ENCODE assay signal across 18 mouse cellular contexts in genomic region chr7:119379935-119380334, GRCm38 (mm10).
A peak's percentile ranks its signal among the peaks of the same experiment; 100 is the strongest.
DNase-seq lines count a peak whose midpoint lies in the region; ATAC-seq and TF ChIP-seq lines count a peak whose summit lies in the region.
"Had no signal": no experiment of that assay in that cellular context is flagged by ENCODE, and none has a peak within 500 bp of the region (broad histone marks: within the 10 kb centered on the region; RNA-seq: fewer than 3 reads in every experiment).

No protein-coding gene starts in this region.

- no peak overlapping the region for H3K9ac ChIP-seq in forebrain, embryonic 12.5 days
- H3K9ac ChIP-seq in forebrain, embryonic 11.5 days (ENCODE audit: low read length) = no peak overlapping the region
- no peak overlapping the region for H3K9ac ChIP-seq in hindbrain, embryonic 11.5 days (ENCODE audit: low read depth, low read length)
- H3K9ac ChIP-seq in midbrain, postnatal 0 days (replicated peaks; ENCODE audit: low read length, poor library complexity, severe bottlenecking) = no peak overlapping the region
- H3K9ac ChIP-seq: embryonic facial prominence, embryonic 13.5 days; heart, embryonic 13.5 days; kidney, embryonic 15.5 days; liver, embryonic 15.5 days had no signal

- DNase-seq in forebrain, embryonic 11.5 days (ENCODE audit: low spot score) = no peak
- peak; percentile 9 for DNase-seq in R1 (ENCODE audit: low read depth, low spot score)
- peak; percentile 19 for DNase-seq in hindbrain, embryonic 11.5 days (ENCODE audit: low spot score)
- peak; percentile 59 for DNase-seq in midbrain, postnatal 0 days (ENCODE audit: low spot score)
- DNase-seq in adrenal gland, postnatal 14 days = no peak
- DNase-seq: adrenal gland, postnatal 10 days; cerebellum, postnatal 36 days; gastrocnemius, postnatal 36 days; lung, postnatal 36 days; spleen, adult 18-20 months; thymus, postnatal 36 days had no signal

- no peaks in the 10 kb centered on the region for H3K36me3 ChIP-seq in forebrain, embryonic 12.5 days (replicated peaks)
- H3K36me3 ChIP-seq in forebrain, embryonic 11.5 days (ENCODE audit: control insufficient read depth, insufficient read depth, low read length) = no peaks in the 10 kb centered on the region
- no peaks in the 10 kb centered on the region for H3K36me3 ChIP-seq in hindbrain, embryonic 11.5 days (ENCODE audit: control insufficient read depth, insufficient read depth, low read length)
- H3K36me3 ChIP-seq in midbrain, postnatal 0 days (ENCODE audit: insufficient read depth, low read length) = no peaks in the 10 kb centered on the region
- H3K36me3 ChIP-seq: embryonic facial prominence, embryonic 13.5 days; heart, embryonic 13.5 days; kidney, embryonic 15.5 days; liver, embryonic 15.5 days had no signal

- no peak overlapping the region for H3K4me3 ChIP-seq in forebrain, embryonic 12.5 days (replicated peaks)
- no peak overlapping the region for H3K4me3 ChIP-seq in forebrain, embryonic 11.5 days (ENCODE audit: low read depth, low read length)
- no peak overlapping the region for H3K4me3 ChIP-seq in hindbrain, embryonic 11.5 days (ENCODE audit: low read depth, low read length)
- H3K4me3 ChIP-seq in midbrain, postnatal 0 days (ENCODE audit: low read depth, low read length) = no peak overlapping the region
- H3K4me3 ChIP-seq: embryonic facial prominence, embryonic 13.5 days; heart, embryonic 13.5 days; kidney, embryonic 15.5 days; liver, embryonic 15.5 days had no signal

- 42% methylated on average over 3 of the region's 3 CpGs for WGBS in forebrain, embryonic 12.5 days
- 66% methylated on average over 3 of the region's 3 CpGs for WGBS in forebrain, embryonic 11.5 days
- 59% methylated on average over 3 of the region's 3 CpGs for WGBS in hindbrain, embryonic 11.5 days
- 14% methylated on average over 3 of the region's 3 CpGs for WGBS in midbrain, postnatal 0 days

- TF ChIP-seq CTCF in midbrain, postnatal 0 days (IDR thresholded peaks at IDR 0.05) = no peak

- no peak overlapping the region for H3K4me2 ChIP-seq in forebrain, embryonic 12.5 days
- no peak overlapping the region for H3K4me2 ChIP-seq in forebrain, embryonic 11.5 days (ENCODE audit: low read depth, low read length, severe bottlenecking)
- H3K4me2 ChIP-seq in hindbrain, embryonic 11.5 days (replicated peaks; ENCODE audit: low read depth, low read length) = no peak overlapping the region
- no peak overlapping the region for H3K4me2 ChIP-seq in midbrain, postnatal 0 days (ENCODE audit: low read depth, low read length, poor library complexity, severe bottlenecking)
- H3K4me2 ChIP-seq: embryonic facial prominence, embryonic 13.5 days; heart, embryonic 13.5 days; kidney, embryonic 15.5 days; liver, embryonic 15.5 days had no signal

- peaks cover 8% of the 10 kb centered on the region for H3K4me1 ChIP-seq in forebrain, embryonic 12.5 days
- H3K4me1 ChIP-seq in forebrain, embryonic 11.5 days (replicated peaks; ENCODE audit: control insufficient read depth, insufficient read depth, low read length) = no peaks in the 10 kb centered on the region
- no peaks in the 10 kb centered on the region for H3K4me1 ChIP-seq in hindbrain, embryonic 11.5 days (replicated peaks; ENCODE audit: control insufficient read depth, insufficient read depth, low read length)
- 0 out of 2 replicates have a peak, but pooled peaks cover 3% of the 10 kb centered on the region for H3K4me1 ChIP-seq in midbrain, postnatal 0 days (ENCODE audit: insufficient read depth, low read length)
- H3K4me1 ChIP-seq: embryonic facial prominence, embryonic 13.5 days; heart, embryonic 13.5 days; kidney, embryonic 15.5 days; liver, embryonic 15.5 days had no signal

- peak; percentile 61; the same call in 1 of the 2 replicates for ATAC-seq in forebrain, embryonic 12.5 days (ENCODE audit: low FRiP score)
- no peak for ATAC-seq in forebrain, embryonic 11.5 days (replicated peaks; ENCODE audit: low FRiP score)
- no peak for ATAC-seq in hindbrain, embryonic 11.5 days (ENCODE audit: low FRiP score)
- no peak for ATAC-seq in midbrain, postnatal 0 days (ENCODE audit: low FRiP score)
- no peak for ATAC-seq in frontal cortex, adult (ENCODE audit: low TSS enrichment)
- ATAC-seq in monocyte, adult 5-6 weeks (replicated peaks; ENCODE audit: insufficient number of reproducible peaks, low FRiP score, low TSS enrichment, poor library complexity, severe bottlenecking) = no peak

- no peak overlapping the region for H3K27ac ChIP-seq in forebrain, embryonic 12.5 days
- no peak overlapping the region for H3K27ac ChIP-seq in forebrain, embryonic 11.5 days (ENCODE audit: low read depth, low read length)
- no peak overlapping the region for H3K27ac ChIP-seq in hindbrain, embryonic 11.5 days (ENCODE audit: low read depth, low read length)
- no peak overlapping the region for H3K27ac ChIP-seq in midbrain, postnatal 0 days (ENCODE audit: low read depth, low read length)
- H3K27ac ChIP-seq: embryonic facial prominence, embryonic 13.5 days; heart, embryonic 13.5 days; kidney, embryonic 15.5 days; liver, embryonic 15.5 days had no signal

- no peaks in the 10 kb centered on the region for H3K27me3 ChIP-seq in forebrain, embryonic 12.5 days
- H3K27me3 ChIP-seq in forebrain, embryonic 11.5 days (ENCODE audit: control insufficient read depth, insufficient read depth, low read length) = no peaks in the 10 kb centered on the region
- no peaks in the 10 kb centered on the region for H3K27me3 ChIP-seq in hindbrain, embryonic 11.5 days (ENCODE audit: control insufficient read depth, insufficient read depth, low read length)
- no peaks in the 10 kb centered on the region for H3K27me3 ChIP-seq in midbrain, postnatal 0 days (ENCODE audit: insufficient read depth, low read length)
- H3K27me3 ChIP-seq: embryonic facial prominence, embryonic 13.5 days; heart, embryonic 13.5 days; kidney, embryonic 15.5 days; liver, embryonic 15.5 days had no signal

- no peaks in the 10 kb centered on the region for H3K9me3 ChIP-seq in forebrain, embryonic 12.5 days
- no peaks in the 10 kb centered on the region; the same call in 1 of the 2 replicates for H3K9me3 ChIP-seq in forebrain, embryonic 11.5 days (ENCODE audit: control insufficient read depth, low read length)
- no peaks in the 10 kb centered on the region for H3K9me3 ChIP-seq in hindbrain, embryonic 11.5 days (ENCODE audit: control insufficient read depth, low read length)
- no peaks in the 10 kb centered on the region for H3K9me3 ChIP-seq in midbrain, postnatal 0 days (ENCODE audit: low read length)
- H3K9me3 ChIP-seq: embryonic facial prominence, embryonic 13.5 days; heart, embryonic 13.5 days; kidney, embryonic 15.5 days; liver, embryonic 15.5 days had no signal

Comparison
In these comparisons a context has a peak if more than half of its experiments do, and no peak if none do; other contexts are left out.
1. DNase-seq: peak in R1 (single experiment), hindbrain, embryonic 11.5 days (single experiment) and midbrain, postnatal 0 days (single experiment); none in forebrain, embryonic 11.5 days (single experiment) and adrenal gland, postnatal 14 days (single experiment).